Mouse (Mus musculus) liver, adult 2 months (tissue): Measurements from ENCODE around the gene Gm5580. TPM values are rescaled to one million over a fixed set of nuclear protein-coding genes. Genes with fewer than 3 reads are reported as not detected.
"Not testable (repeated sequence)": the region's sequence is repeated elsewhere in the genome, so short reads cannot be mapped to it uniquely, and the experiment has no call there.

Experiments
- DNase-seq: peaks from one replicate; pipeline ENCODE4 v3.0.0-alpha.2; 2011; ENCODE audit warnings: low read depth, low spot score; ENCODE audit errors: extremely low read depth
- H3K27ac ChIP-seq: fragments of 200-500 bp; replicated peaks from 2 replicates; pipeline ENCODE4 v1.5.1; 2012; ENCODE audit warnings: low read depth, mild to moderate bottlenecking, control low read depth, inconsistent platforms, low read length; ENCODE audit not compliant: insufficient read depth
- H3K27me3 ChIP-seq: fragments of 200-500 bp; 2 replicates; pipeline ENCODE4 v1.6.1; 2012; ENCODE audit warnings: mild to moderate bottlenecking, moderate library complexity, low read length, inconsistent platforms; ENCODE audit not compliant: control insufficient read depth, insufficient read depth
- H3K36me3 ChIP-seq: fragments of 200-500 bp; 2 replicates; pipeline ENCODE4 v1.6.1; 2012; ENCODE audit warnings: low read length, inconsistent platforms; ENCODE audit not compliant: control insufficient read depth, insufficient read depth
- H3K4me1 ChIP-seq: fragments of 200-500 bp; 2 replicates; pipeline ENCODE4 v1.6.1; 2011; ENCODE audit warnings: low read length; ENCODE audit not compliant: control insufficient read depth, insufficient read depth
- H3K4me3 ChIP-seq: fragments of 200-500 bp; 2 replicates; pipeline ENCODE4 v1.5.1; 2011; ENCODE audit warnings: low read depth, mild to moderate bottlenecking, control low read depth, low read length, moderate library complexity; ENCODE audit not compliant: insufficient read depth
- H3K79me2 ChIP-seq: fragments of 200-500 bp; 2 replicates; pipeline ENCODE4 v1.6.1; 2012; ENCODE audit warnings: inconsistent platforms, mild to moderate bottlenecking, low read length, moderate library complexity; ENCODE audit not compliant: control insufficient read depth, insufficient read depth
- H3K9ac ChIP-seq: fragments of 200-500 bp; 2 replicates; pipeline ENCODE4 v1.6.1; 2012; ENCODE audit warnings: low read depth, mild to moderate bottlenecking, control low read depth, inconsistent platforms, low read length
- CTCF ChIP-seq: fragments of 200-500 bp; IDR thresholded peaks from 2 replicates; pipeline ENCODE4 v1.5.1; 2011; ENCODE audit warnings: low read depth, low read length, control low read depth
- POLR2A ChIP-seq: fragments of 200-500 bp; IDR thresholded peaks from 2 replicates; pipeline ENCODE4 v1.6.1; 2011; ENCODE audit warnings: low read length, control low read depth; ENCODE audit not compliant: insufficient read depth; ENCODE audit errors: extremely low read depth
- WGBS: fragments of 180-500 bp; shearing (Covaris S2); methylation state at CpG from one replicate; pipeline ENCODE4 v1.1.7; 2018; 5-methylcytosine and 5-hydroxymethylcytosine counted together
- polyA plus RNA-seq: library from polyadenylated mRNA; depleted of rRNA; stranded (reverse); fragments of >200 nt; gene quantifications from 2 replicates; pipeline ENCODE4 v1.2.3, GENCODE M21; 2012; rRNA removed
- total RNA-seq: library from RNA; depleted of rRNA; stranded (reverse); fragments of >200 nt; gene quantifications from 2 replicates; pipeline ENCODE4 v1.2.3, GENCODE M21; 2014; rRNA removed

Gene Gm5580
- total RNA-seq, result not detected in 2 replicates
- not detected in 2 replicates for polyA plus RNA-seq

- H3K27ac ChIP-seq, H3K79me2 ChIP-seq, H3K9ac ChIP-seq, H3K4me1 ChIP-seq, DNase-seq, H3K36me3 ChIP-seq, H3K27me3 ChIP-seq, H3K4me3 ChIP-seq: not testable (repeated sequence)
- 95% methylated on average over 11 of the region's 11 CpGs for WGBS
These were observed at the start of gene Gm5580 for GRCm38 (mm10) chr6:116550841-116551240. TSS of gene Gm5580 (plus strand) at chr6:116551141.

DNA sequence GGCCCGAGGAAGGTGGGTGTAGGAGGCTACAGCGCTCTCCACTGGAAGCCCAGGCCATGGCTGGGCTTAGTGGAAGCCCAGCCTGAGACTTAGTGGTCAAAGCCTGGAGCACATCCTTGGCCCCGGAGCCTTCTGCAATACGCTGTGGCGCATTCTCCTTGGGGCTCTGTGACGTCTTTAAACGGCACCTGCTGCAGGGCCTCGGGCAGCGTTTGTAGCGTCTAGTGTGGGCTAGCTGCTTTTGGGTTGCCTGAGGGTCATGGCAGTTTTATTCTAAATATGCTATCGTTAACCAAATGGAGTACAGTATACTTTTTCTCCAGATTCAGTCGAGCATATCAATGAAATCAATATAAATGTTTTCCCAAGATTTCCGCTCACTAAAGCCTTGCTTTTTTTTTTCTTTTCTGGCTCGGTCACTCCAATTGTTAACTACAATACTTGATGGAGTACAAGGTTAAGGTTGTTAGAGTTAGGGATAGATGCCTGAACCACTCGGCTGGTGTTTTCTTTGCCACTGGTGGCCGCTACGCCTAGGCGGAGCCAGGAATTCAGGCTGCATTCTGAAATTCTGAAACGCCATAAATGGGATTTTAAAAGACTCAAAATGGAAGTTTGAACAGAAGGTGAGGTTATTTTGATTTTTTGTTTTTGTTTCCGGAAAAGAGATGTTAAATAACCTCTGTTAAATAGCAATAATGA lies 44.5 kb upstream of the Gm5580 start, which contains the start of gene Olfr212:
Gene Olfr212 (plus strand): TSS at position 215 of the 702 bp plus-strand sequence.
- not testable (repeated sequence) for H3K27ac ChIP-seq, H3K9ac ChIP-seq, DNase-seq, H3K36me3 ChIP-seq, H3K27me3 ChIP-seq, H3K4me3 ChIP-seq, H3K4me1 ChIP-seq, H3K79me2 ChIP-seq
- 92% methylated on average over 20 of the region's 20 CpGs for WGBS

- Histone ChIP-seq H3K4me1 (no peaks in the 10 kb centered on the region), H3K4me3 (no peak overlapping the region), H3K27me3 (no peaks in the 10 kb centered on the region), H3K79me2 (no peaks in the 10 kb centered on the region), H3K9ac (no peak overlapping the region), H3K36me3 (no peaks in the 10 kb centered on the region), H3K27ac (no peak overlapping the region)
- DNase-seq, result no peak
- no peak for TF ChIP-seq CTCF
- no peak for TF ChIP-seq POLR2A
These were observed 36.1 kb upstream of the Gm5580 start for GRCm38 (mm10) chr6:116514832-116515231.

GRCm38 (mm10) chr6:116538156-116538555 lies 12.8 kb upstream of the Gm5580 start, which contains the start of gene Olfr213:
TSS of gene Olfr213 (plus strand) at chr6:116538456.
- no peak within 1 kb of the TSS for H3K27ac ChIP-seq
- 83% methylated on average over 1 of the region's 1 CpGs for WGBS
- DNase-seq, result no peak
- TF ChIP-seq CTCF (no peak), POLR2A (no peak)
- H3K4me1 ChIP-seq, result no peaks in the 10 kb centered on the region
- H3K4me3 ChIP-seq, result no peak within 1 kb of the TSS
- no peak within 1 kb of the TSS for H3K9ac ChIP-seq
- no peaks in the 10 kb centered on the region for H3K36me3 ChIP-seq
- H3K79me2 ChIP-seq, result no peaks in the 10 kb centered on the region
- H3K27me3 ChIP-seq, result no peaks in the 10 kb centered on the region

DNA sequence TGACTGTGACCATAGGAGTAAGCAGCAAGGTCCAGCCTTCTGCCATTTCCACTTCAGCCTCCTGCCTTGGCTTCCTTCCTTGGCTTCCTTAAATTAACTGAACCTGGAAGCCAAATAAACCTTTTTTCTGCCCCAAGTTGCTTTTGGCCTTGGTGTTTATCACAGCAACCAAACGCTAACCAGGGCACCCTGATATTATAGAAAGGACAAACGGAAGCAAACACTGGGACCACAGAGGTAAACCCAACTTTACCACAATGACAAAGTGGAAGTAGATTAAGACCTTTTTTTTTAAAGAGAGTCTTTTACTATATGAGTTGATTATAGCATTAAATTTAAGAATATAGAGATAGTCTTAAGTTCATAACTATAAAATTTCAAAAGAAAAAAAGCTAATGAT lies 8.4 kb upstream of the Gm5580 start:
- no peaks in the 10 kb centered on the region for H3K79me2 ChIP-seq
- TF ChIP-seq POLR2A (no peak), CTCF (no peak)
- no peaks in the 10 kb centered on the region for H3K36me3 ChIP-seq
- H3K4me3 ChIP-seq, result no peak overlapping the region
- H3K27ac ChIP-seq, result no peak overlapping the region
- WGBS, result 70% methylated on average over 2 of the region's 2 CpGs
- no peaks in the 10 kb centered on the region for H3K4me1 ChIP-seq
- DNase-seq, result no peak
- no peaks in the 10 kb centered on the region for H3K27me3 ChIP-seq
- H3K9ac ChIP-seq, result no peak overlapping the region

DNA sequence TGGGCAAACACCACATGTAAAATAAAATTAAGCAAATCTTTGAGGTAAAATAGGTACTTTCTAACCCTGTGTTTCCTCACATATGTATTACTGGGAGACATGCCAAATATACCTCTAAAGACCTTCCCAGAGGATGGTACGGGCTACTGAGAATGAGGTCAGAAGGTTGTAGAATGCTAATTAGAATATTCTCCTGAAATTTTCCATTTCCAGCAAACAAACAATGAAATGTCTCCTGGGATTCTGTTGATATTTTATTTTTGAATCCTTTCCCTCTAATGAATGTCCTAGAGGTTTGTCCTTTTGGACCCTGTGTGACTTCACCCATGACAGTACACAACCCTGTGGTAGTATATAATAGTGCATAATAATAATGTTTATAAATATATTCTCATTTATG lies 3.0 kb downstream of the Gm5580 start, which contains the start of gene Olfr214:
Gene Olfr214 (plus strand): TSS at position 301 of the 400 bp plus-strand sequence.
- Histone ChIP-seq H3K27me3 (peaks cover 2% of the 10 kb centered on the region; the same call in 1 of the 2 replicates), H3K79me2 (no peaks in the 10 kb centered on the region), H3K4me3 (no peak within 1 kb of the TSS), H3K36me3 (no peaks in the 10 kb centered on the region), H3K9ac (no peak within 1 kb of the TSS), H3K27ac (no peak within 1 kb of the TSS), H3K4me1 (no peaks in the 10 kb centered on the region)
- TF ChIP-seq CTCF, result no peak
- TF ChIP-seq POLR2A, result no peak
- WGBS, result 84% methylated on average over 1 of the region's 1 CpGs
- DNase-seq, result no peak
